Mouse (Mus musculus) midbrain, embryonic 12.5 days (tissue): Measurements from ENCODE around the gene Gm10190. TPM values are rescaled to one million over a fixed set of nuclear protein-coding genes. Genes with fewer than 3 reads are reported as not detected.
"Not testable (repeated sequence)": the region's sequence is repeated elsewhere in the genome, so short reads cannot be mapped to it uniquely, and the experiment has no call there.

Experiments used
- ATAC-seq: fragments of 200-750 bp; cut with Nextera tagmentation; 2 replicates; pipeline ENCODE4 v1.8.0; 2017; ENCODE audit warnings: low read depth, moderate TSS enrichment, moderate library complexity; ENCODE audit not compliant: low FRiP score
- H3K27ac ChIP-seq: fragments of 300-500 bp; sonication (generic); replicated peaks from 2 replicates; pipeline ENCODE4 v1.5.1; 2016; ENCODE audit warnings: mild to moderate bottlenecking
- H3K27me3 ChIP-seq: fragments of 300-500 bp; sonication (generic); 2 replicates; pipeline ENCODE4 v1.6.1; 2016; ENCODE audit warnings: mild to moderate bottlenecking
- H3K36me3 ChIP-seq: fragments of 300-500 bp; sonication (generic); 2 replicates; pipeline ENCODE4 v1.6.1; 2016
- H3K4me1 ChIP-seq: fragments of 300-500 bp; sonication (generic); 2 replicates; pipeline ENCODE4 v1.6.1; 2016
- H3K4me2 ChIP-seq: fragments of 300-500 bp; sonication (generic); replicated peaks from 2 replicates; pipeline ENCODE4 v1.6.1; 2016; ENCODE audit warnings: mild to moderate bottlenecking, moderate library complexity
- H3K4me3 ChIP-seq: fragments of 300-500 bp; sonication (generic); 2 replicates; pipeline ENCODE4 v1.5.1; 2016; ENCODE audit warnings: mild to moderate bottlenecking
- H3K9ac ChIP-seq: fragments of 300-500 bp; sonication (generic); replicated peaks from 2 replicates; pipeline ENCODE4 v1.6.1; 2016; ENCODE audit warnings: mild to moderate bottlenecking, moderate library complexity
- H3K9me3 ChIP-seq: fragments of 300-500 bp; sonication (generic); 2 replicates; pipeline ENCODE4 v1.6.1; 2016; ENCODE audit warnings: mild to moderate bottlenecking
- WGBS: fragments of 180-500 bp; shearing (Covaris S2); methylation state at CpG from one replicate; pipeline ENCODE4 v1.1.7; 2016; 5-methylcytosine and 5-hydroxymethylcytosine counted together
- polyA plus RNA-seq: library from polyadenylated mRNA; unstranded; fragments of >200 nt; fragmentation: Nextera tagmentation; extraction: Ambion mirVana; gene quantifications from 2 replicates; pipeline ENCODE4 v1.2.1, GENCODE M21; 2016

Gm10190 gene
- polyA plus RNA-seq = 1.6 and 1.8 TPM in 2 replicates

- peak within 1 kb of the TSS; percentile 53 for H3K4me3 ChIP-seq
- WGBS = 3% methylated on average over 92 of the region's 102 CpGs
- peak within 1 kb of the TSS; percentile 75 for H3K4me2 ChIP-seq
- H3K9me3 ChIP-seq = no peaks in the 10 kb centered on the region
- peak; percentile 99 for ATAC-seq
- peak within 1 kb of the TSS; percentile 70 for H3K27ac ChIP-seq
- H3K4me1 ChIP-seq = peaks cover 7% of the 10 kb centered on the region
- H3K27me3 ChIP-seq = peaks cover 38% of the 10 kb centered on the region
- H3K9ac ChIP-seq = peak within 1 kb of the TSS; percentile 73
- H3K36me3 ChIP-seq = no peaks in the 10 kb centered on the region
Observed at GRCm38 (mm10) chr17:80372989-80373725, at the start of gene Gm10190. TSS of gene Gm10190 (minus strand) at chr17:80373541.

DNA sequence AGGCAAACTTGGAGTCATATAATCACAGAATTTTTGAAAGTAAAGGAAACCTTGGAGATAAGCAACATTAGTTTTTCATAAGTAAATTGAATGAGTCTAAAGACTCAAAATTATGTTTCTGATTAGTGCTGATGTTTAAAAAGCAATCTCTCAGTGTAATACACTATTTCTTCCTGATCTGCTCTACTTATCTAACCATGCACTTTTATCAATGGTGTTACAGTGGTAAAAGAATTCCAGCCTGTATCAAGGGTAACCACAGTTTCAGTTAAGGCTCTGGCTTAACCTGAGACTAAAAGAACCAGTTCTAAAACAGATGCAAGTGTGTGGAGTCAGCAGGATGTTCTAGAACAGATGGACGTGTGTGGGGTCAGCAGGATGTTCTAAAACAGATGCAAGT, 47.7 kb upstream of the Gm10190 start:
- no peak for ATAC-seq
- H3K9me3 ChIP-seq = no peaks in the 10 kb centered on the region
- H3K9ac ChIP-seq = no peak overlapping the region
- H3K27me3 ChIP-seq = no peaks in the 10 kb centered on the region
- WGBS = 90% methylated on average over 1 of the region's 1 CpGs
- H3K4me2 ChIP-seq = no peak overlapping the region
- no peak overlapping the region for H3K27ac ChIP-seq
- no peak overlapping the region for H3K4me3 ChIP-seq
- H3K4me1 ChIP-seq = no peaks in the 10 kb centered on the region
- H3K36me3 ChIP-seq = peaks cover 52% of the 10 kb centered on the region

GRCm38 (mm10) chr17:80418572-80419210, 45.4 kb upstream of the Gm10190 start:
- Histone ChIP-seq H3K4me3 (no peak overlapping the region), H3K36me3 (peaks cover 65% of the 10 kb centered on the region), H3K9me3 (no peaks in the 10 kb centered on the region), H3K27me3 (no peaks in the 10 kb centered on the region), H3K4me1 (no peaks in the 10 kb centered on the region), H3K9ac (no peak overlapping the region), H3K4me2 (no peak overlapping the region), H3K27ac (no peak overlapping the region)
- 86% methylated on average over 10 of the region's 10 CpGs for whole genome bisulfite sequencing
- no peak for ATAC-seq

DNA sequence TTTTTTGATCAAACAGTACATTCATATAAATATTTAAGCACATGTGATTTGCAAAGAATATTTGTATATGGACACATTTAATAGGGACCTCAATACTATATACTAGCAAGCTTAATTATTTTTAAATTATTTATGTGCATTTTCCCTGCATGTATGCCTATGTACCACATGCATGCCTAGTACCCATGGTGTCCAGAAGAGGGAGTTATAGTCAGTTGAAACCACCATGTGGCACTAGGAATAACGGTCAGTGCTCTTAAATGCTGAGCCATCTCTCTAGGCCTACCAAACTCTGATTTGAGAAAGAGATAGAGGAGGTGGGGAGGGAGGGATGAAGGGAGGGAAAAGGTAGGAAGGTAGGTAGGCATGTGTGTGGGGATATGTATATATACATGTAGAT, 37.8 kb upstream of the Gm10190 start:
- H3K4me2 ChIP-seq = no peak overlapping the region
- WGBS = 64% methylated on average over 1 of the region's 1 CpGs
- no peak for ATAC-seq
- H3K4me3 ChIP-seq = no peak overlapping the region
- H3K27me3 ChIP-seq = no peaks in the 10 kb centered on the region
- no peaks in the 10 kb centered on the region for H3K9me3 ChIP-seq
- H3K36me3 ChIP-seq = peaks cover 80% of the 10 kb centered on the region
- no peak overlapping the region for H3K27ac ChIP-seq
- no peaks in the 10 kb centered on the region for H3K4me1 ChIP-seq
- H3K9ac ChIP-seq = no peak overlapping the region

DNA sequence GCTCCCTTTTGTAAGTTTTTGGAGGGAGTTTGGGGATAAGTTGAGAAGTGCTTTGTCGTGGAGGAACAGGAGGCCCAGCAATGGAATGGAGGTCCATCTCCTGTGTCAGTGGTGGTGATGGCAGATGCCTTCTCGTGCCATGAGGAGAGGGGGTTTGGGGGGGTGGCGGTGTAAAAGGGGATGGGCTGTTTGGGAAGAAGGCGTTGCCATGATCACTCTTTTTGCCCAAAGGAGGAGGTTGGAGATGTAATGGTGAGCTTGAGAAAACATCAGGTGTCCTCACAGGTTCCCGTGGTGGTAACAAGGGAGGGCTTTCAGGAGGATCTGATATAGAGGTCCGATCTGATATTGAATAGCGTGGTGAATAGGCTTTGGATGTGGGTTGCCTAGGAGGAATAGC, 24.9 kb upstream of the Gm10190 start:
- Histone ChIP-seq H3K4me2 (no peak overlapping the region), H3K27me3 (no peaks in the 10 kb centered on the region), H3K4me1 (no peaks in the 10 kb centered on the region), H3K27ac (no peak overlapping the region), H3K9me3 (no peaks in the 10 kb centered on the region), H3K4me3 (no peak overlapping the region), H3K9ac (no peak overlapping the region), H3K36me3 (peaks cover 33% of the 10 kb centered on the region)
- ATAC-seq = no peak
- WGBS = 90% methylated on average over 7 of the region's 7 CpGs

- 16% methylated on average over 17 of the region's 17 CpGs for WGBS
- peak; percentile 93 for ATAC-seq
- Histone ChIP-seq H3K27ac (no peak overlapping the region), H3K4me3 (peak overlapping the region; percentile 42), H3K9ac (peak overlapping the region; percentile 39), H3K4me2 (peak overlapping the region; percentile 59), H3K9me3 (no peaks in the 10 kb centered on the region), H3K36me3 (0 out of 2 replicates have a peak, but pooled peaks cover 3% of the 10 kb centered on the region), H3K27me3 (no peaks in the 10 kb centered on the region), H3K4me1 (peaks cover 5% of the 10 kb centered on the region; the same call in 1 of the 2 replicates)
Observed at GRCm38 (mm10) chr17:80391423-80392403, 18.4 kb upstream of the Gm10190 start.

- no peak overlapping the region for H3K4me3 ChIP-seq
- H3K4me1 ChIP-seq = peaks cover 5% of the 10 kb centered on the region; the same call in 1 of the 2 replicates
- no peak overlapping the region for H3K4me2 ChIP-seq
- no peak overlapping the region for H3K27ac ChIP-seq
- 67% methylated on average over 10 of the region's 10 CpGs for WGBS
- no peaks in the 10 kb centered on the region for H3K27me3 ChIP-seq
- ATAC-seq = no peak
- no peak overlapping the region for H3K9ac ChIP-seq
- H3K36me3 ChIP-seq = no peaks in the 10 kb centered on the region
- no peaks in the 10 kb centered on the region for H3K9me3 ChIP-seq
Observed at GRCm38 (mm10) chr17:80390024-80390423, 16.7 kb upstream of the Gm10190 start.

DNA sequence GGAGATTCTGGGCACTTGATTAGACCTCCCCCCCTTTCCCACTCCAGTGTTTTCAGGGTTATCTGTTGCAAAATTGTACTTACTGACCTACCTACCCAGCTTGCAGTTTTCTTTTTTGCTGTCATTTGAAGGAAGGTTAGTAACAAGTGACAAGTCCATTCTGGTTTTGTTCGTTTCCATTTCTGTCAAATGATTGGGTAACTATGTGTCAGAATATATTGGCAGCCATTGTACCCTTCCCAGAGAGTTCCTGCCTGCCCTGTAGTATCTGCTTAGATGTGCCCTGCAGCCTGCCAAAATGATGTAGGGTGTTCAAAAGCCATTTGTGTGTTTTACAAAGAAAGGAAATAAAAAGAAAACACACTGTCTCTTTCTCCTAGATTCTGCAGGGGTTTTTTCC, 12.3 kb upstream of the Gm10190 start:
- H3K4me1 ChIP-seq = no peaks in the 10 kb centered on the region
- H3K36me3 ChIP-seq = no peaks in the 10 kb centered on the region
- no peaks in the 10 kb centered on the region for H3K27me3 ChIP-seq
- no peak for ATAC-seq
- WGBS = 67% methylated on average over 1 of the region's 1 CpGs
- no peak overlapping the region for H3K27ac ChIP-seq
- no peak overlapping the region for H3K4me3 ChIP-seq
- H3K9ac ChIP-seq = no peak overlapping the region
- H3K4me2 ChIP-seq = no peak overlapping the region
- no peaks in the 10 kb centered on the region for H3K9me3 ChIP-seq

DNA sequence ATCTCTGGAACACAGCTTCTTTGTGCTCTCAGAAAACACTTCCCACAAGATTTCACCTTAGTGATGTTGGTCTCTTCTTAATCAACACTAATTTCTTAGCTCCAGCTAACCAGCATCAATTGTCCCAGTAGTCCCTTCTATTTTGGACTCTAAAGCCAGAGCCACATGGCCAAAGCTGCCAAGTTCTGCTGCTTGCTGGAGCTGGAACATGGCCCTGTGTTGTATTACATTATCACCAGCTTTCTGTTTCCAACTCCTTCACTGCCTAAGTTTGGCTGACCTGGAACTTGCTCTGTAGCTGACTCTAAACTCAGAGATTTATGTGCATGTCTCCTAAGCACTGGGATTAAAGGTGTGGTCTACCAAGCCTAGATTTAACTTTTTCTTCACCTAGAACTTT, 5.0 kb upstream of the Gm10190 start:
- H3K4me1 ChIP-seq, H3K4me2 ChIP-seq, ATAC-seq, H3K36me3 ChIP-seq, H3K9me3 ChIP-seq, H3K27ac ChIP-seq, H3K4me3 ChIP-seq, H3K9ac ChIP-seq: not testable (repeated sequence)
- peaks cover 22% of the 10 kb centered on the region for H3K27me3 ChIP-seq

- Histone ChIP-seq H3K9me3 (no peaks in the 10 kb centered on the region), H3K4me3 (peak overlapping the region; percentile 53), H3K4me2 (peak overlapping the region; percentile 75), H3K9ac (peak overlapping the region; percentile 73), H3K27ac (peak overlapping the region; percentile 70), H3K4me1 (peaks cover 7% of the 10 kb centered on the region), H3K27me3 (peaks cover 38% of the 10 kb centered on the region), H3K36me3 (no peaks in the 10 kb centered on the region)
- peak; percentile 83 for ATAC-seq
- 19% methylated on average over 29 of the region's 29 CpGs for WGBS
Observed at GRCm38 (mm10) chr17:80373726-80374096, 370 bp upstream of the Gm10190 start.

DNA sequence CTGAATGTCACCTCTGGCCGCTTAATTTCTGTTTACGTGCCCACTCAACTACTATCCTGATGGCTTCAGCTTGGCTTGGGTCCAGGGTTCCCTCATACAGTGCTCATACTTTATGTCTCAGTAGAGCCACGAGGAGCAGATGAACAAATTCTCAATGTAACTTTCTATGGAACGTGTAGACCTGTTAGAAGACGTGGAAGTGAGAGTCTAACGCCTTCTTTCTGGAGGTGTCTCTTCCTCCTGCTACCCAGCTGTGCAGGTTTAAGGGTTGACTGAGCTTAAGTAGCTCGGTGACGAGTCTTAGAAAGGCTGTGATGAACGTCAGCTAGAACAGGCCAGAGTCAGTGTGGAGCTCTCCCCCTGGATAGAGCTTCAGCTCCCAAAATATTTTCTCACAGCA, 4.7 kb downstream of the Gm10190 start:
- Histone ChIP-seq H3K4me2 (no peak overlapping the region), H3K4me3 (no peak overlapping the region), H3K9me3 (no peaks in the 10 kb centered on the region), H3K9ac (no peak overlapping the region), H3K27me3 (peaks cover 16% of the 10 kb centered on the region), H3K36me3 (no peaks in the 10 kb centered on the region), H3K27ac (no peak overlapping the region), H3K4me1 (peaks cover 4% of the 10 kb centered on the region)
- no peak for ATAC-seq
- 81% methylated on average over 9 of the region's 9 CpGs for WGBS

- no peak for ATAC-seq
- no peak overlapping the region for H3K27ac ChIP-seq
- H3K4me3 ChIP-seq = no peak overlapping the region
- H3K9ac ChIP-seq = no peak overlapping the region
- WGBS = 92% methylated on average over 5 of the region's 5 CpGs
- no peaks in the 10 kb centered on the region for H3K36me3 ChIP-seq
- H3K4me1 ChIP-seq = no peaks in the 10 kb centered on the region
- no peak overlapping the region for H3K4me2 ChIP-seq
- H3K27me3 ChIP-seq = peaks cover 11% of the 10 kb centered on the region
- H3K9me3 ChIP-seq = no peaks in the 10 kb centered on the region
Observed at GRCm38 (mm10) chr17:80367276-80367675, 6.1 kb downstream of the Gm10190 start.
